Mouse (Mus musculus) bone marrow, adult 2 months (tissue): ENCODE data around the gene Wscd2.

Experiments
- CTCF ChIP-seq: fragments of 200-500 bp; IDR thresholded peaks from 2 replicates; pipeline ENCODE4 v1.5.1; 2011; ENCODE audit warnings: low read length, control low read depth; ENCODE audit not compliant: control insufficient read depth, insufficient read depth
- POLR2A ChIP-seq: fragments of 200-500 bp; IDR thresholded peaks from 2 replicates; pipeline ENCODE4 v1.6.1; 2011; ENCODE audit warnings: low read depth, mild to moderate bottlenecking, control low read depth, low read length, borderline replicate concordance; ENCODE audit not compliant: control insufficient read depth

DNA sequence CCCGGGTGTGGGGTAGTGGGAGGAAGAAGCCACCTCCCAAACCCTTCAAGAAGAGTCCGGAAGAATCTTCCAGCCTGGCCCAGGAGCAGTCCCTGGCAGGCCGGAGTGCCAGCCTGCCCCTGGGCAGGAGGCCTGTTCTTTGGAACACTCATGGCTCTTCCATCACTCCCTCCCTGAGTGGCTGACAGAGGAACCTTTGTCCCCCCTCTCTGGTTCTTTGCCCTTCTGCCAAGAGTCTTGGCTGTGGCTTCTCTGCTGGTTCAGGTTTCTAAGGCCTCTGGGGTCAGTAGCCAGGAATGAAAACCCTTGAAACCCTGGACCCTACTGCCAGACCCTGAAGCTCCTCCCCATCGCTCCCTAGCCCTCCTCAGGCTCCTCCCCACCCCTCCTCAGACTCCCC, 147.5 kb downstream of the Wscd2 start:
- no peak for TF ChIP-seq CTCF
- TF ChIP-seq POLR2A = no peak
